Mouse (Mus musculus): ENCODE data around the gene C1ql3.

DNA sequence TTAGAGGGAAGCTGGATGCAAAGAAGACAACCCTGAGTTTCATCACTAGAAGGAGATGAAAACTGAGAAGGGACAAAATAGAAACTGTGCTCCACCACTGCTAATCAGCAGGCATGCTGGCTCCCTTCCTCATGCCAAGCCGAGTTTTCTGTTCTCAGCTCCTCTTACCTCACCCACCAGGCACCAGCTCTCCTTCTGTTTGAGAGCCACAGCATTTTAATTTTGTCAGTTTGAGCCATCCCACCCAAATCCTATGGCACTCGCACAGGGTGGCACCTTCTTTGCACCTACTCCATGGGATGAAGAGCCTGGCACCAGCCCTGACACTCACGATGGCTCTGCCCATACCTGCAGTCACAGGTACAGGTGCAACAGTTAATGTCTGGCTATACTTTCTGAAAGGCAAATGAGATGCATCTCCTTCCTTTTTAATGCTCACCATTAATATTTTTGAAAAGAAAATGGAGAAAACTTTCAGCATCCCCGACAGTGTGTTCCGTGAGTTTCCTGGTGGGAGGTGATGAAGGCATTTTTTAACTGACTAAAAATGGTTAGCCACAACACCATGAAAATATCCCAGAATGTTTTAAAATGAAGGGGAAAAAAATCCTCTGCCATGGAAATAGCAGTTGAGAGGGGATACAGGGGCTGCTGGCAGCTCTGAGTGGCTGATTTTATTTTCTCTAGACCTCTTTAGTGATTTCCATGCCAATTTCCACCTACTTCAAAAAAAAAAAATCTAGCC, 49.0 kb upstream of the C1ql3 start:
- no peak for TF ChIP-seq POLR2A (IDR thresholded peaks at IDR 0.05; ENCODE audit: low read depth, low read length)
- no peak for TF ChIP-seq CTCF (IDR thresholded peaks at IDR 0.05; ENCODE audit: extremely low read depth, insufficient read depth, insufficient read length, insufficient replicate concordance)

All from spleen, adult 2 months (tissue).